Mouse (Mus musculus): ENCODE results near the gene Rnls.

- TF ChIP-seq POLR2A (IDR thresholded peaks at IDR 0.05; ENCODE audit: insufficient read depth, low read depth, low read length) (no peak), CTCF (IDR thresholded peaks at IDR 0.05) (no peak), EP300 (IDR thresholded peaks at IDR 0.05; ENCODE audit: insufficient read depth, low read depth, low read length) (no peak)
These were observed 167.7 kb downstream of the Rnls start for GRCm38 (mm10) chr19:33224181-33225001.

Measured in heart, adult 2 months (tissue).